Mouse (Mus musculus) heart, adult 8-10 months (tissue): Measurements from ENCODE around the gene Ythdf1. TPM values are rescaled to one million over a fixed set of nuclear protein-coding genes. Genes with fewer than 3 reads are reported as not detected.

Source experiments
- DNase-seq: peaks from one replicate; pipeline ENCODE4 v3.0.0; 2022; ENCODE audit warnings: low spot score
- total RNA-seq, 4 experiments: library from RNA; stranded (reverse); gene quantifications; 2 replicates each; pipeline ENCODE4 v1.2.4; 2022

Gene Ythdf1
- total RNA-seq = 10 to 100 TPM; 28.5 to 31.4 (median 30.5) TPM

DNA sequence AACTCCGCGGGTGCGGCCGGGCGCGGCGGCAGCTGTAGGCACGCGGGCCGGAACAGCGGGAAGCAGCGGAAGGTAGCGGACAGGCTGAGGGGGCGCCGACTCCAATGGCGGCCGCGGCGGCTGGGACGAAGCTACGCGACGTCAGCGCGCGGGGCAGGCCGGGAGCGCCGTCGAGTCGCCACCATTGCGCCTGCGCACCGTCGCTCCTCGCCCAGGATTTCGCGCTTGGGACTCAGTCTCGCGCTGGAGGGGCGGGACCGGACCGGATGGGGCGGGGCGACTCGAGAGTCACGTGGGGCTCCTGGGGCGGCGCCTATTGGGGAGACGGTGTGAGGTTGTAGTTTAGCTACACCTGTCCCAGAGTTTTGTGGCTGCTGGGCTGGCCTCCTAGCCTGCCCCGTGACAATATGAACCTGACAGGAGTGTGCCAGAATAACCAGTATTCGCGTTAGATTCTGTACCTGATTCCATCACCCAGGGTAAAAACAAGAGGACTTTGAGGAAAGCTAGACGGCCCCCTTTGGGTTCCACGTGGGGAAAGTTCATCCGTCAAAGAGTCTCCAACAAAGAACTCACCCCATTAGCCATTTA is at the start of gene Ythdf1:
TSS of gene Ythdf1 (minus strand) at position 140 of the 591 bp plus-strand sequence.
- DNase-seq = peak; percentile 97

DNA sequence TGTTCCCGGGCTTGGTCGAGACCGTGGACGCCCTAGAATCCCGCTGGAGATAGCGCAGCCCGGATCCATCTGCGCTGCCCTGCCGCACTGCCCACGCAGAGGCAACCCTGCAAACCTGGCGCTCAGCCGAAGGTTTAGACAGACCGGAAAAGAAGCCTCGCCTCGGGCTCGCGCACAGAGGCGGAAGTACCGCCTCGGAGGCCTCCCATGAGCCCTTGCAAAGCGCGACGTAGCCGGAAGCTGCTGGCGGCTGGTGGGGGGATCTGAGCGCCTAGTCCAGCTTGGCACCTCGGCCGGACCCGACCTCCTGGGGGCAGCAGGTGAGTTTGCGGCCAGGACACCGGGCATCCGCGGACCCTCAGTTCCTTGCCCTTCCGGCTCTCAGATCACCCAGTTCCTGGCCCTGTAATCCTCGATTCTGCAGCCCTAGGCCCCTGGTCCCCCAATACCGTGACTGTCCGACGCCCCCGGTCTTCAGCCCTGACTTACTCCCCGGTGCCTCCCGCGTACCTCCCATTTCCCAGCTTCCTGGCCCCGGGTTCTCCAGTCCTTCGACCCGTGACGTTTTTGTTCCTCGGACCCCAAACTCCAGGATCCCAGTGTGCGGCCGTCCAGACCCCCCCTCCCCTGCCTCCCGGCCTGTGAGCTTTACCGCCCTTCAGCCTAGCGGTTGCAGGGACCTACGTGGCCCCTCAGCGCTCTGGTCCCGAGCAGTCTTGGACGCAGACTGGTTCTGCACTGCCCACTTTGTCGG is 46.4 kb upstream of the Ythdf1 start, which contains the start of gene Arfgap1:
TSS of gene Arfgap1 (plus strand) at position 216 of the 754 bp plus-strand sequence.
- peak; percentile 93 for DNase-seq

DNA sequence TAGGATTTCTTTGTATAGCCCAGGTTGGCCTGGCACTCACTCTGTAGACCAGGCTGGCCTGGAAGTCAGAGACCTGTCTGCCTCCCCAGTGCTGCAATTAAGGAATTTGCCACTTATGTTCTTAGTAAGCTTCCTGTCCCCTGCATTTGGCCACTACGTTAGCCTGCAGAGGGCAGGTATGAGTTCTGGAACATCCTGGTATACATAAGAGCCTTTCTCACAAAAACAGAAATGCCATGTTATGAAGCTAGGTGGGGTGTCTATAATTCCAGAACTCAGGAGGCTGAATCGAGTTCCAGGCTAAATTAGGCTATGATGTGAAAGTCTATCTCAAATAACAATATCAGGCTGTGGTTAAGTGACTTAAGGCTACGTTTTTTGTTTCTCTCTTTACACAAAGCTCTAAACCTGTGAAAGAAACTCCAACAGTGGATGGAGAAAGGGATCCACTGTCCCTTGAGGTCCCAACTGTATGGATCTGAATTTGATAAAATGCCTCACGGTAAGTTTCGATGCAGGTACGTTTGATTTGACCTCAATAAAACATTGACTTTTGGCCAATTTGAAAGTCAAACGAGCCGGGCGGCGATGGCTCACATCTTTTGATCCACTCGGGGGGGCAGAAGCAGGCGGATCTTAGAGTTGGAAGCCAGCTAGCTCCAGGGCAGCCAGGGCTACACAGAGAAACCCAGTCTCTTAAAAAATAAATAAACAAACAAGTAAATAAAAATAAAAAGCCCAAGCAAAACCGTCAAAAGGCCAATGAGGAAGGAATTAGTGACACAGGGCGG is 45.5 kb upstream of the Ythdf1 start:
- DNase-seq = no peak

DNA sequence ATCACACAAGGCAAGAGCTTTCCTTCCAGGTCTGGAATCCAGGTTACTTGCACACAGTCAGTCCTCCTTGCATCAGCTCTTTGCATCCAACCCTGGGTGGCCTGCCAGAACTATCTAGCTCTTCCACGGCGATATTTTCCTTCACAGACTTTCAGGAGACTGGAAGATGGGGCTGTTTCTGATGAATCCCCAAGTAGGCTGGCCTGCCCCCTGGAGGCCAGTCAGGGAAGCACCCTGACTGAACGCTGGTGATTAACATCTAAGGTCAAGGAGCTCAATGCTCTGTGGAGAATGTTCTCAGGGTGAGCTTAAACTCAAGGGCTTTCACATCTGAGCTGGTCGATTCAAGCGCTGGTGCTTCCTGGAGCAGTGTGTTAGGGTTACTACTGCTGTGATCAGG is 43.2 kb upstream of the Ythdf1 start:
- DNase-seq = peak; percentile 64

DNA sequence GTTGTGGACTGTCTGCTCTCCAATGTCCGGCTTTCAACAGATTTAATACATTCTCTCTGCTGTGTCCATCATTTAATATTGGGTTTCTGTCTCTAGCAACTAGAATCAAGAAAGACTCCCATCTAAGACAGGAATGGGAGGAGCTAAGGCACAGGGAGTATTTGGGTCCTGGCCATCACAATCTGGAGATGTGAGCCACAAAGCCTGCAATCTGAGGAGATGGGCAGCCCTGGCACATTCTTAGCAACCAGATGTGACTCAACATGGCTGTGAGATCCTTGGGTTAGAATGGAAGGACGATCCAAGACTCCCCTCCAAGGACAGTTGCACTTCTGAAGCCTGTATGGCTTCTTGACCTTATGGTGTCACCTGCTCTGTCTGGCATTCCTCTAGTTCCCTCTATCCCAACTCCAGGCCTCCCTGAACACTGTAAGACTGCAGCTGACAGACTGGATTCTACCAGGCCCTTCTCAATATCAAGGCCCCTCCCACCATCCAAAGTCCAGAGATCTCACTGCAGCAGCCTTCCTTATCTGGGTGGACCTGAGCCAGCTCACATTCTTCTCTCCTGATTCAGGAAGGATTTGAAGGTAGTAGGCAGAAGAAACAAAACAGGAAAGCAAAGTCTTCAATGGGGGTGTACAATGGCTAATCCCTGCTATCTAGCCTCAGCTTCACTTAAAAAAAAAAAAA is 42.0 kb upstream of the Ythdf1 start:
- DNase-seq = no peak

DNA sequence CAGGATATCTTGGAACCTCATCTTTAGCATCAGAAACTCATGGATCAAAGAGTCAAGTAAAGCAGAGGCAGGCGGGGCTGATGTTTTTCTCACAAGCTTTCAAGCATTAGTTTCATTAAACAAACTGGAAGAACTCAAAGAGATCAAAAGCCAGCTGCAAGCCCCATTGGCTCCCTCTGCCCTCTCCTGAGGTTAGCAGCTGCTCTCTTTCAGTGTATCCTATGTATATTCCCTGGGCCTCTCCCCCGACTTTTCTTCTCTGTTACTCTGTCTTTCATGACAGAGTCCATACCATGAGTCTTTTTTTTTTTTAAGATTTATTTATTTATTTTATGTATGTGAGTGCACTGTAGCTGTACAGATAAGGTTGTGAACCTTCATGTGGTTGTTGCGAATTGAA is 39.4 kb upstream of the Ythdf1 start:
- DNase-seq = no peak

DNA sequence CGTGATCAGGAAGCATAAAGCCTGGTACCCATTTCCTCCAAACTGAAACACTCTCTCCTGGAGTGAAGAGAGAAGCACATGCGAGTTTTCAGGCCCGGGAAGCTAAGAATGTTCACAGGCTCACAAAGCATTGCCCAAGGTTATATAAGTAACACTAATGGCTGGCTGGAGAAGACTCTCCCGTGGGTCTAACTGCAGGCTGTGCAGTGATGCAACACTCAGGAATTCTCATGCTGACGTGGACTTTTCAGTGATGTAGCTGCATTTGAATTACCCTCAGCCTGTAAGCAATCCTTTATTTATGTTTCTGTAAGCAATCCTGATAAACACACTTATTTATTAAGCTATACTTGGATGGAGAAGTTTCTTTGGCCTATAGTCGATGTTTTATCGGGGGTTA is 38.9 kb upstream of the Ythdf1 start:
- DNase-seq = no peak

DNA sequence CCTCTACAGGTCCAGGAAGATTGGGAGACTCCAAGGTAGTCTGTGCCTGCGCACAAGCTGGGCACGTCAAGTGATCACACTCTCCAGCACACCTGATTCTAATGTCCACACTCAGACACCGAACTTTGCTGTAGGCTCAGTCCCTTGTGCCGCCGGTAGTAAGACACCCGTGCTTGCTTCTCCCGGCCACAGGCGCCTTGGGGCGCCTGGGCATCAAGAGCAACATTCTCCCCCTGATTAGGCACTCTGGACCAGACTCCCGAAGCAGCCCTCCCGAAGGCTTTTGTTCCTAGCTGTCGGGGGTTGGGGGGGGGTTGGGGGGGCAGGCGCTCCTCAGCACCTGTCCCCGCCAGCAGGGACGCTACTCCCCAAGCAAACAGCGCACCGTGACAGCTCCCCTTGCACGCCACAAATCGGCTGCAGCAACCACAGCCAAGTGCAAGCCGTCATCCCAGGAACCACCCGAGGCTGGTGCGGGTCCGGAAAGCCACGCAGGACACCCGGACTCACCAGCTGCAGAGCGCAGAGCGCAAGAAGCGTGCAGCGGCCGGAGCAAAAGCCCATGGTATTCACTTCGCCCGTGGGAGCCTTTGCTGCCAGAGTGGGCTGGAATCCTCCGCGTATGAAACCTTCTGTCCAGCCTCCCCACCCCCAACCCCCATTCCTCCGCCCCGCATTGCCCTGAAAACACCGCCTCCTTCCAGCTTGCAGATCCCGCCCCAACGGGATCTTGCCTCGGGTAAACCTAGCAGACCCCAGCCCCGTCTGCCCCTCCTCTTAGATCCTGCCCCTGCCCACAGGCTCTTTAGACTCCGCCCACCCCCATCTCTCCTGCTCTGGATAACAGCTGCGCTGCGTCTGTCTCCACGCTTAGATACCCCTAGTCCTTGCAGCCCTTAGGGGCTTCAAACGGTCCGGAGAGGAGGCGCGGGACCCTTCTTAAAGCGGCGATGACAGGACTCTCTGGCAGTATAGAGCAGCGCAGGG is 33.6 kb upstream of the Ythdf1 start, which contains the start of gene Nkain4:
TSS of gene Nkain4 (minus strand) at position 639 of the 987 bp plus-strand sequence.
- no peak for DNase-seq

DNA sequence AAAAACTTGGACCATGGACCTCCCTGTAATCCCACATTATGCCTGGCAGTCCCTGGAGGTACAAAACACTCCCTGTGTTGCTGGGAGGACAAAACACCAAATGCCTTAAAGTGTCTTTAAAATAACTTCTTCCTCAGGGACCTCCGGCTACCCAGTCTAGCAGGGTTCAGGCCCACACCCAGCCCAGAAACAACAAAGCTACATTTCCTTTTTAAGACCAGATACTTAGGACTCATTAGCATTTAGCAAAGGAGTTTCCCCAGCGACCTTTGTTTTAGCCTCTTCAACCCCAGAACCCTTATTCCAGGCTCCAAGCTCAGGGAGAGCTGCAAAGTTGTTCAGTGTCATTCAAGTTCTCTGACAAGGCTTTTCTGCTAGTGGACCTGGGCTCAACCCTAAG is 32.9 kb upstream of the Ythdf1 start:
- DNase-seq = no peak

DNA sequence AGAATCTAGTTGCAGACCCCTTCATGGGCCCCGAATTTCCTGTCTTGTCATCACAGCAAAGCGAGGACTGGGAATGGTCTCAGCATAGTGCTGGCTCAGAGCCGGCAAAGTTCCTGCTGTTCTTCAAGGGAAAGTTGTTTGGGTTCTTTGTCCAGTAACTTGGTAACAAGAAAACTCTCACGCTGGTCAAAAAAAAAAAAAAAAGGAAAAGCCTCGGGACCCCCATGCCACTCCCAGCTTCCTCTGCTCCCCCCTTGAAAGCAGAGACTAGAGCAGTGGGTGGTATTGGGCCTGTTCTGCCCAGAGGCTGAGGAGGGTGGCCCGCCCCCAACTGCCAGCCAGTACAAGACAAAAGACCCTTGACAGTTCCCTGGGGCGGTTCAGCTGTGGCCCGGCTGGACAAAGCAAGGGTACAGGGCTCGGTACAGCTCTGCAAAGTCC is 32.0 kb upstream of the Ythdf1 start:
- DNase-seq = no peak

DNA sequence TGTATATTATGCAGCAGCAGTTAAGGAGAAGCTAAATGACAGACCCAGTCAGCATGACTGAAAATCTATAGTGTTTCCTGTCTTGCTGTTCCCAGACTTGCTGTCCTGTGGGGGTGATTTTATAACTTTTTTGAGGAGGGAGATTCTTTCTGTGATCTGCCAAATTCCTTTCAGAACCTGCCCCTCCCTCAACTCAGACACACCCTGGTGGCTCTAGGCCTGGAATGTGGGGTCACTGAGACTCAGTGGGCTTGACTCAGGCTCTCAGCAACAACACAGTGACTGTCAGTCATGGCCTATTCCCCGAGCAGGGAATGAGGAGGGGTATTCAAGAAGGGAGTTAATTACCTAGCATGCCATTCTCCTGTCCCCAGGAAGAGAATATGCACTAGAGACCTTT is 29.2 kb upstream of the Ythdf1 start:
- DNase-seq = no peak

DNA sequence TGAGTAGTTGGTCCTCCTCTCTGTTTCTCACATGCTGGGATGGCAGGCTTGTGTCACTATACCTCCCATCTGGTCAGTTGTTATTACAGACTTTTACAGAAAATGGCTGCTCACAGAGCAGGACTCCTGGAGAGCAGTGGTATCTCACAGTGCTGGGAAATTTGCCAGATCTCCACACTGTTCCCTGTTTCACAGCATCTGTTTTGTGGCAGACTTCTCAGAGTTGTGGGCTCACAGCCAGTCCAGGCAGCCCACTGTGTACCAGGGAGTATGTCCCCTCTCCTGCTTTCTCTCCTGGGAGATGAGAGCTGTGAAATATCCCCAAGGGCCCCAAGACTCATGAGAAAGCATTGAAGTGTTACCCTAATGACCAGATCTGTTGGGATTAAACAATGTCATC is 21.1 kb upstream of the Ythdf1 start:
- DNase-seq = no peak

DNA sequence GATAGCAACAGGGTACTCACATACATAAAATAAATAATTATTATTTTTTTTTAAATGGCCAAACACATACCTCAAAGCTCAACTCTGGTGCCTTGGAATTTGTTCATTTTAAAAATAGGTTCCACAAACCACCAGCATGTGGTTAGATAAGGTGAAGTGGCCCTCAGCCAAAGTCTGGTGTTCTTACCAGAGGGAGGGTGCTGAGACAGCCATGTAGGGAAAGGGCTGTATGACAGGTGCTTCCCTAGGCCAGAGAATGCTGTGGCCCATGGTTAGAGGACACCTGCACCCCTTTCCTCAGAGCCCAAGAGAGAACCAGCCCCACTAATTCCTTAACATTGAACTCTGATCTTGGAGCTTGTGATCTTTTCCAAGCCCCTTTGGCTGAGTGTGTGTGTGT is 19.4 kb upstream of the Ythdf1 start:
- DNase-seq = no peak

DNA sequence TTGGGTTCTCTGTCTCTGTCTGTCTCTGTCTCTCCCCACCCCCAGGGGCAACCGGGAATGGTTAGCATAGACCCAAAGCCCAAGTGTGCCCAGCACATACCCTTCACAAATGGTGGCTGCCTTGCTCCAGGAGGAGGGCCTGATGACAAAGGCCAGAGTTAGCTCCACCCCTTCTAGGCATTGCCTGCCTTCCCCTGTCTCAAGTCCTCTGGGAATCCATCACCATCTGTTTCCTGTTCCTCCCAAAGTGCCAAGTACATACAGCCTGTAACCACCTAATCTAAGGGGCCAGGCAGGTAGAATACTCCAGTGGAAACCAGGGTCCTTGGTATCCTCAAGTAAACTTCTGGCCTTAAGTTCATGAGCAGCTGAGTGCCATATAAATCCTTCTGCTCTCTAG is 11.7 kb upstream of the Ythdf1 start:
- DNase-seq = no peak

DNA sequence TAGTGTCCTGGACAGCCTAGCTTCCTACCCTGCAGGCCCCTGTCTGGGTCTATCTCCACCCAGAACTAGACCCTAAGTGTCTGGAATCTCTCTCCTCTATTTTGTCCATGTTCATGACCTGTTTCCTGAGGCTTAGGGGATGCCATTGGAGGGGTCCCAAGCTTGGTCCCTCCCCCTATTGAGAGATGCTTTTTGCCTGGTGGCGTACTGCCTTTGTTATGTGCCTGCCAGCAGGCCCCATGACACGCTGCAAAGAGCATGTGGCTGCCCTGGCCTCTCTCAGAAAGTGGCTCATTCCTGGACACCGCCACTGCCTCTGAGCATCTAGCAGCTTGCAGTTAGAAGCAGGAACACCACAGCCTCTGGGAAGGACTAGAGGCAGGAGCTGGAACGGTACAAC is 8.0 kb upstream of the Ythdf1 start, which contains the start of gene Birc7:
TSS of gene Birc7 (plus strand) at position 301 of the 400 bp plus-strand sequence.
- no peak for DNase-seq

DNA sequence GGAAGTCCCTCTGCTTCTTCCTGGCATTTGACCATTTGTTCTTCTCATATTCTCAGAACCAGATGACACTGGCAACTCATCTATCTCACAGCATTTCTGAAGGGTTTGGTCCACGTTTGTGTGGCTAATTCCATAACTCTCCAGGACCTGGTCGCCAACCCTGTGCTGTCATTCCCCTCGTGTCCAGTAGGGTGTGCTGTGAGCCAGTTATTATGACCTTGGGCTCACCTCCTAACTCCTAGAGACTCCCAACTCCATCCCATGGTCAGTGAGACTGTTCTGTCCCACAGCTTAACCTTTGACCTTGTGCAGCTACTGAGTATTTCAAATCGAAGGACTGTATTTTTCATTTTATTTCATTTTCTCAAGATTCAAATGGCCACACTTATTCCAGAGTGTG is 4.4 kb upstream of the Ythdf1 start:
- peak; percentile 68 for DNase-seq

DNA sequence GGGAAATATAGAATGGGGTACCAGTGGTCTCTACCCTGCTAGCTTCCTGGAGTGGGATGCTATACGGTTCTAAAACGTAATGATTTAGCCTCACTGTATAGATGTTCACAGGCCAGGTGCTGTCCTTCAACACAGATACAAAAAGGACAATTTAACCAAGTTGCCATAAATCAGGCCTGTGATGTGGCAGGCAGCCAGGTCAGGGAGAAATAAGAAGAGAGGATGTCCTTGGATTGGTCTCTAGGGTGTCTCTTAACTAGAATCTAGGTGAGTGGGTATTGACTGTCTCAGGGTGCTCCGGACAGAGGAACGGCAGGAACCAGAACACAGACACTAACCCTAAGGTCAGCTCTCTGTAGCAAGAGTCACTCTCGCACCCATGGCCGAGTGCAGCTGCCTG is 2.0 kb upstream of the Ythdf1 start:
- no peak for DNase-seq

DNA sequence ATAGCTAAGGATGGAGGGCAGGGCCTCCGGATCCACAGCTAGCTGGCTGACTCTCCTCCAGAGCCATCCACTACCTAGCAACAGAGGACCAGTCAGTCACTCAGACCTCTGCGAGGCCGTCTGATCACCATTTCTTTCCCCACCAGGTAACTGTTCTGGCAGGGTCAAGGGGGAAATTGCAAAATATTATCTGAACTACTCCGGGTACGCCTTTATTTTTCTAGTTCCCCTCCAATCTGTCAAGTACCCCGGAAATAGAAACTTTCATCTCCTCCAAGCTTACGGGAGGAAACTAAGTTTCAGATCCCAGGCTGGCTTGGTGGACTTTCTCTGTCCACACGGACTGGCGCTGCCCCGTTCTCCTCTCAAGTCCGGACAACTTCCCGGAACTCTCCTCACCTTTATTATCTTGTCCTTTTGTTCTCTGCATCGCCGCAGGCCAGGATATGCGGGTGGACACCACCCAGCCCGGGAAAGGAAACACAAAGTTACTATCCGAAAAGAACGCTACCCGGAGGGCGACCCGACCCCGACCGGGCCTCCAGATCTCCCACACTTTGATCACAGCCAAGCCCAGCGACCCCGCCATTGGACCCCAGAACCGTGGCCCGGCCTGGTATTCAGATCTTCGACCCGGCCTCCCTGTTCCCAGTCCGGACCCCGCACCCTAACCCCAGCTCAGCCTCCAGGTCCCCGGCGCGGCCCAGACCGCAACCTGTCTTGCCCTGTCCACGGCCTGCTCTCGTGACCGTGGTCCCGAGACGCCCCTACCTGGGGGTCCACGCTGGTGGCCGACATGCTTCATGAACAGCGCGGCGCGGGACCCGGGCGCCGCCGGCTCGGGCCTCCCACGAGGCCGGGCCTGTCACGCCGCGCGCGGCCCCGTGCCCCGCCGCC is 588 bp downstream of the Ythdf1 start:
- peak; percentile 24 for DNase-seq

DNA sequence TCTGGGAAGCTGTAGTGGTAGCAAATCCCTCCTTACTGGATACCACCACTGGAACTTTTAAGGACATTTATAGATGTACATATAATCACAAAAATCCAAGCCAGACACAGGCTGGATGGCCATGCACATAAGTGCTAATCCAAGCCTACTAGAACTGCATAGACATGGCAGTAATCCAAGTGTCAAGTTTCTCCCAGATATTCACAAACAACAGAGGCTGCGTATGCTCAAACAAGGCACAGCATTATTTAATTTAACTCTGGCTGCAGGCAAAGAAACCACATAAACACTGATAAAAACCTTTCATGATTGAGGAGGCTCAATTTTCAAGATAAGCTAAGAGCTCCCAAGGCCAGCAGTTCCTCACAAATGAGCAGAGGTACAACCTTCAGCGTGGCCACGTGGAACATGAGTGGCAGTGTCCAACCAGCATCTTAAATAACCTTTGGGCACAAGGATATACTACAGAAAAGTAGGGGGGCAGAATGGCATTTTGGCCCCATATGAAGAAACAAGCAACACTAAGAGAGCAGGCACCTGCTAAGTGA is 4.8 kb downstream of the Ythdf1 start:
- no peak for DNase-seq
